Mouse (Mus musculus) lung, adult 2 months (tissue): ENCODE measurements around the gene Ntmt1.
A peak's percentile ranks its signal among the peaks of the same experiment; 100 is the strongest.

Experiments
- CTCF ChIP-seq: fragments of 200-500 bp; IDR thresholded peaks from 2 replicates; pipeline ENCODE4 v1.5.1; 2011; ENCODE audit warnings: mild to moderate bottlenecking, low read length, control low read depth; ENCODE audit not compliant: insufficient read depth
- POLR2A ChIP-seq: fragments of 200-500 bp; IDR thresholded peaks from 2 replicates; pipeline ENCODE4 v1.6.1; 2011; ENCODE audit warnings: low read depth, mild to moderate bottlenecking, control low read depth, low read length, borderline replicate concordance; ENCODE audit errors: extremely low read depth

DNA sequence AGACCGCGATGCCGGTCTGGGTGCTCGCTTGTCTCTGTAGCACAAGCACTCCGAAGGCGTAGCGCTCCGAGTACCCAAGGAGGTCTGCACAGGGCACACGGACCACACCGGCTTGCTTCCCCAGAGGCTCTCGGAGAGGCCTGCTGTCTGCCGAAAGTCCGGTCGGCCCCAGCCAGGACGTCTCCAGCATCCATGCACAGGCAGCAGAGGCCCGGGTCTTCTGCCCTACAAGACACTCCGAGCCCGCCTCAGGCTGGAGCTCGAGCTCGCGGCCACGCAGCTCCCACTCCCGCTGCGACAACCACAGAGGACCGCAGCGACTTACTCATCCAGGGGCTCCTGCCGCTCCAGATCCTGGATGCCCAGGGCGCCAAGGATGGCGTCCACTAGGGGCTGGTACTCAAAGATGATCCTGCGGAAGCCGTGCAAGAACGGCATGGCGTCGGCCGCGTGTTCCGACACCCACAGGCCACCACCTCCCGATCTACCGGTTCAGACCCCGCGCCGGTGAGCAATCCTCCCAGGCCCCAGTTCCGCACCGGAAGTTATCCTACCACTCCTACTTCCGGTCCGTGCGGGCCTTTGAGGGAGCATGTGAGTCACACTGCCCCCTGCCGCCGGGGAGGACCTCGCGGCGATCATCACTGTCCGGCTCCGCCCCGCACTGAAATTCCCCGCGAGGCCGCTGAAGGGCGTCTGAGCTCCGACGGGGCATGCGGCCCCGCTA, 20.3 kb downstream of the Ntmt1 start:
- TF ChIP-seq CTCF (peak; percentile 72), POLR2A (peak; percentile 79; the same call in 1 of the 2 replicates)
